Mouse (Mus musculus) megakaryocyte, embryonic 14.5 days (primary cell): ENCODE data around the gene Sik1. TPM values are rescaled to one million over a fixed set of nuclear protein-coding genes. Genes with fewer than 3 reads are reported as not detected.
A peak's percentile ranks its signal among the peaks of the same experiment; 100 is the strongest.

Source experiments
- H3K27me3 ChIP-seq: replicated peaks from 2 replicates; pipeline ENCODE3; 2012; ENCODE audit warnings: inconsistent platforms
- H3K36me3 ChIP-seq: replicated peaks from 2 replicates; pipeline ENCODE3; 2012; ENCODE audit warnings: low read length, inconsistent platforms, mixed read lengths
- H3K4me1 ChIP-seq: 2 replicates; pipeline ENCODE4 v1.6.1; 2012; ENCODE audit warnings: inconsistent platforms
- H3K4me3 ChIP-seq: replicated peaks from 2 replicates; pipeline ENCODE3; 2012; ENCODE audit warnings: moderate library complexity, mild to moderate bottlenecking, inconsistent platforms
- H3K9me3 ChIP-seq: 2 replicates; pipeline ENCODE4 v1.6.1; 2012; ENCODE audit warnings: inconsistent platforms
- FLI1 ChIP-seq: IDR thresholded peaks from 2 replicates; pipeline ENCODE4 v1.6.1; 2012; ENCODE audit warnings: low read length, inconsistent platforms, mixed read lengths
- GATA1 ChIP-seq: IDR thresholded peaks from 3 replicates; pipeline ENCODE4 v1.6.1; 2012; ENCODE audit warnings: mixed read lengths, low read length, inconsistent platforms, borderline replicate concordance
- polyA plus RNA-seq: library from polyadenylated mRNA; stranded (reverse); fragments of >175 nt; gene quantifications from 2 replicates; pipeline ENCODE4 v1.2.3, GENCODE M21; 2012; ENCODE audit warnings: low replicate concordance; ENCODE audit not compliant: insufficient read depth

Sik1 gene
- polyA plus RNA-seq, 1 experiment = 12.8 TPM

- peaks cover 82% of the 10 kb centered on the region for H3K27me3 ChIP-seq
- peak overlapping the region; percentile 76 for H3K4me3 ChIP-seq
- peaks cover 15% of the 10 kb centered on the region for H3K9me3 ChIP-seq
- H3K4me1 ChIP-seq = peaks cover 58% of the 10 kb centered on the region
- TF ChIP-seq GATA1 (no peak), FLI1 (no peak)
- no peaks in the 10 kb centered on the region for H3K36me3 ChIP-seq
Observed at GRCm38 (mm10) chr17:31833752-31834151, 21.9 kb downstream of the Sik1 start.

DNA sequence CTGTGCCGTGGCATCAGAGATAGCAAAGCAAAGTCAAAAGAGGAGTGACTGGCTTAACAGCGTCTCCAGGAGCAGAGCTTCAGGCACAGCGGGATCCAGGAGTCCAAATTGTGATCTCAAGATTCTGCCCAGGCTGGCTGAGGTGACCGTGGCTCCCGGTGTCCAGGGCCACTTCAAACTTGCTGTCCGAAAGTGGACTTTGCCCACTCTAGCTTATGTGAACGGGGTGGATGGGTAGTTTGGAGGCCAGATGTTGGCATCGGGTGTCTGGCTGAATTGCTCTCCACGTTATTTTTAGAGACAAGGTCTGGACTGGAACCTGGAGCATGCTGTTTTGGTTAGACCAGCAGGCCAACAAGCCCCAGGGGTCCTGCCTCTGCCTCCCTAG is 23.0 kb downstream of the Sik1 start:
- Histone ChIP-seq H3K27me3 (peaks cover 82% of the 10 kb centered on the region), H3K36me3 (no peaks in the 10 kb centered on the region), H3K4me1 (peaks cover 57% of the 10 kb centered on the region), H3K4me3 (peak overlapping the region; percentile 8), H3K9me3 (peaks cover 15% of the 10 kb centered on the region)
- no peak for TF ChIP-seq FLI1
- no peak for TF ChIP-seq GATA1

DNA sequence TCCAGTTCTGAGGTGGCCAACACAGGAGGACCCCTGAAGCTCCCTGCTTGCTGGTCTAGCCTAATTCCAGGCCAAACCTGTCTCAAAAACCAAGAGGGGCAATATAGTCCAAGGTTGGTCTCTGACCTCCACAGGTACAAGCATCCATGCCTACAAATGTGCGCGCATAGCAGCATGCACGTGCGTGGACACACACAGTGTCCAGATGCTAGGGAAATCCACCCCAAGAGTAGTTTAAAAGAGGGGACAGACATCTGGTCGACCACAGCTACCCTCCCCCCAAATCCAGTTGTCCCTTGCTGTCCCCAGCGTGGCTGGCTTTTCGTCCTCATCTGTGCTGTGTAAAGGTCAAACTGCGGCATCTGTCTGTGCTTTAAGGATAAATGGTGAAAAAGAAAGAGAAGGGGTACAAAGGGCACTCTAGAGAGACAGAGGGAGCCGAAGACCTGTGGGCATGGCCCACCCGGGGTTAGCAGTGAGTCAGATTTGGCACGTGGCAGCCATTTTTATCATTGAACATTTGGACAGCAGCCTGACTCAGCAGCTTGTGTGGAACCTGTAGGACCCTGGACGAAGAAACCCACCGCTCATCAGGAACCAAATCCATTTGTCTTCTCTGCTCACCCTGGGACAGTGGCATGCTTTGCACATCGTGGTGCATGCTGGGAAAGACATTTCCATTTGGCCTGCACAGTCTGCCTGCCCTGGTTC is 23.6 kb downstream of the Sik1 start:
- peaks cover 81% of the 10 kb centered on the region for H3K27me3 ChIP-seq
- peaks cover 58% of the 10 kb centered on the region for H3K4me1 ChIP-seq

GRCm38 (mm10) chr17:31831097-31831865 is 24.3 kb downstream of the Sik1 start:
- Histone ChIP-seq H3K27me3 (peaks cover 80% of the 10 kb centered on the region), H3K9me3 (peaks cover 15% of the 10 kb centered on the region)
- TF ChIP-seq GATA1 (no peak), FLI1 (no peak)

More for the DNA sequence above, 23.6 kb downstream of the Sik1 start:
- TF ChIP-seq GATA1 = no peak
- no peak for TF ChIP-seq FLI1
- peaks cover 15% of the 10 kb centered on the region for H3K9me3 ChIP-seq
- no peaks in the 10 kb centered on the region for H3K36me3 ChIP-seq
- H3K4me3 ChIP-seq = peak overlapping the region; percentile 8

DNA sequence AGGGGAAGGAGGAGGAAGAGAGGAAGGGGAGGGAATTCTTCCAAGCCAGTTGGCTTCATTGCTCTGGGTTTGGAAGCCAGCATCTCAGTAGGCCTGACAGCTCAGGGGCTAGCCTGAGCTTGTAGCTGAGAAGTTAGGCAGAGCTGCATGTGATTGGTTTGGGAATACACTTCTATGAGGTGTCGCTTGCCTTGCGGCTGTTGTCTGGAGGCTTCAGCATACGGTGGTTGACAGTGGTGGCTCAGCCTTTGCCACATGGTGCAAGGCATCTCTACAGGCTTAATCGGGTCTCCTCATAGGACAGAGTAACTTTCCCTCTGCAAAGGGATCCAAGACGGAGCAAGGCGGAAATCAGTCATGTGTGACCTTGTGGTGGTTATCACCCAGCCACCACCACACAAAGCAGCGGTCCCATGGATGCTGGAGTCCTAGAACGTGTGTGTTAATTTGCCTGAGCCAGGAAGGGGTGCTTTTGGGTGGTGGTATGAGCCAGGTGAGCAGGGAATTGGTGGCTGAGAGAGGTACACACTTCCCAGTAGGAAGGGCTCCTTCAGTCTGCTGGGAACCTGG is 25.0 kb downstream of the Sik1 start:
- Histone ChIP-seq H3K9me3 (peaks cover 8% of the 10 kb centered on the region), H3K36me3 (no peaks in the 10 kb centered on the region), H3K4me3 (no peak overlapping the region), H3K27me3 (peaks cover 80% of the 10 kb centered on the region), H3K4me1 (peaks cover 50% of the 10 kb centered on the region)
- no peak for TF ChIP-seq GATA1
- no peak for TF ChIP-seq FLI1

More at GRCm38 (mm10) chr17:31831097-31831865, 24.3 kb downstream of the Sik1 start:
- H3K36me3 ChIP-seq = no peaks in the 10 kb centered on the region
- H3K4me1 ChIP-seq = peaks cover 57% of the 10 kb centered on the region
- H3K4me3 ChIP-seq = no peak overlapping the region

- no peak overlapping the region for H3K4me3 ChIP-seq
- no peaks in the 10 kb centered on the region for H3K36me3 ChIP-seq
- H3K4me1 ChIP-seq = peaks cover 33% of the 10 kb centered on the region
- H3K27me3 ChIP-seq = peaks cover 84% of the 10 kb centered on the region
- H3K9me3 ChIP-seq = no peaks in the 10 kb centered on the region
- TF ChIP-seq FLI1 (no peak), GATA1 (no peak)
Observed at GRCm38 (mm10) chr17:31828916-31829315, 26.7 kb downstream of the Sik1 start.

DNA sequence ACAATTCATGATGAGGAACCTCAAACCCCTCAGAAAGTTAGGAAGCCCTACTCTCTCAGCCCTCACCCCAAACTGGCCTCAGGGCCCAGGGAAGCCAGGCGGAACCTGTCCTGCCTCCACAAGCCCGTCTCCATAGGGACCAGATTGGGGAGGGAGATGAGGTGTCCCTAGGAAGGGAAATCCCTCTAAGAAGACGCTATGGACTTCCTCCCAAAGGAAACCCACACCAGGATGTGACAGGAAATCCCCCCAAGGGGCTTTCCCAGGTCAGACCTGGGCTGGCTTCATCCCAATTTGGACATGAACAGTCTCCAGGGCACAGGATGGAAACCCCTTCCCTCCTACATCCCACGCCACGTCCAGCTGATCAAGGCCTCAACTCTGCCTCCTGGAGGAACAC is 27.5 kb downstream of the Sik1 start:
- no peaks in the 10 kb centered on the region for H3K36me3 ChIP-seq
- H3K9me3 ChIP-seq = no peaks in the 10 kb centered on the region
- peaks cover 89% of the 10 kb centered on the region for H3K27me3 ChIP-seq
- TF ChIP-seq FLI1 (no peak), GATA1 (no peak)
- peaks cover 25% of the 10 kb centered on the region for H3K4me1 ChIP-seq
- no peak overlapping the region for H3K4me3 ChIP-seq

GRCm38 (mm10) chr17:31827206-31827605 is 28.4 kb downstream of the Sik1 start:
- TF ChIP-seq GATA1 (no peak), FLI1 (no peak)
- no peaks in the 10 kb centered on the region for H3K36me3 ChIP-seq
- peaks cover 83% of the 10 kb centered on the region for H3K27me3 ChIP-seq
- no peak overlapping the region for H3K4me3 ChIP-seq
- H3K4me1 ChIP-seq = peaks cover 16% of the 10 kb centered on the region
- no peaks in the 10 kb centered on the region for H3K9me3 ChIP-seq

- H3K36me3 ChIP-seq = no peaks in the 10 kb centered on the region
- TF ChIP-seq FLI1 (no peak), GATA1 (no peak)
- H3K4me1 ChIP-seq = peaks cover 16% of the 10 kb centered on the region
- H3K4me3 ChIP-seq = no peak overlapping the region
- H3K27me3 ChIP-seq = peaks cover 82% of the 10 kb centered on the region
- H3K9me3 ChIP-seq = no peaks in the 10 kb centered on the region
Observed at GRCm38 (mm10) chr17:31826669-31827068, 28.9 kb downstream of the Sik1 start.

DNA sequence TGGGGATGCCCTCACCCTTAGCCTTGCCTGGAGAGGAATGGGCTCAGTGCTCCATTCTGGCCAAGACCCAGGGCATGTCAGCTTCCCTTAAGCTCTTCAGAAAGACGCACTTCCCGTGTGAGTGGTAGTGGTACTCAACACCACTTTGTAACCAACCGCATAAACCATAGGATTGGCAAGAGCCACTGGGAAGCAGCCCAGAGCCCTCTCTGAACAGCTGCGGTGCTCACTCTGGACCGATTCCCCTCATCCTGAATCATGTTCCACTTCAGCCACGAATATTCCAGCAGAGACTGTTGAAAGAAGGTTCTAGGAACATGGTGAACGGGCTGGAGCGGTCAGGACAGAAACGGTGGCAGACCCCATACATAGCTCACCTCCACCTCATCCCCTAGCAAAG is 29.9 kb downstream of the Sik1 start:
- peaks cover 23% of the 10 kb centered on the region for H3K4me1 ChIP-seq
- no peaks in the 10 kb centered on the region for H3K36me3 ChIP-seq
- H3K27me3 ChIP-seq = peaks cover 82% of the 10 kb centered on the region
- no peaks in the 10 kb centered on the region for H3K9me3 ChIP-seq
- H3K4me3 ChIP-seq = no peak overlapping the region
- TF ChIP-seq FLI1 (no peak), GATA1 (no peak)

GRCm38 (mm10) chr17:31824812-31825211 is 30.8 kb downstream of the Sik1 start:
- no peak for TF ChIP-seq FLI1
- TF ChIP-seq GATA1 = no peak
- Histone ChIP-seq H3K36me3 (no peaks in the 10 kb centered on the region), H3K9me3 (no peaks in the 10 kb centered on the region), H3K4me1 (peaks cover 31% of the 10 kb centered on the region), H3K27me3 (peaks cover 80% of the 10 kb centered on the region), H3K4me3 (no peak overlapping the region)
